Mouse (Mus musculus): Measurements from ENCODE around the gene Gm11444. TPM values are rescaled to one million over a fixed set of nuclear protein-coding genes. Genes with fewer than 3 reads are reported as not detected.

Gm11444 gene
- total RNA-seq (2021) = not detected in 2 replicates
- long read RNA-seq, experiment 1 = 0 reads
- long read RNA-seq, experiment 2 = 0 reads

- no peak for DNase-seq
Observed at GRCm38 (mm10) chr11:85850233-85850632, at the start of gene Gm11444. Gm11444 (minus strand) TSS chr11:85850333.

- DNase-seq = no peak
Observed at GRCm38 (mm10) chr11:85896335-85896985, 46.3 kb upstream of the Gm11444 start.

DNA sequence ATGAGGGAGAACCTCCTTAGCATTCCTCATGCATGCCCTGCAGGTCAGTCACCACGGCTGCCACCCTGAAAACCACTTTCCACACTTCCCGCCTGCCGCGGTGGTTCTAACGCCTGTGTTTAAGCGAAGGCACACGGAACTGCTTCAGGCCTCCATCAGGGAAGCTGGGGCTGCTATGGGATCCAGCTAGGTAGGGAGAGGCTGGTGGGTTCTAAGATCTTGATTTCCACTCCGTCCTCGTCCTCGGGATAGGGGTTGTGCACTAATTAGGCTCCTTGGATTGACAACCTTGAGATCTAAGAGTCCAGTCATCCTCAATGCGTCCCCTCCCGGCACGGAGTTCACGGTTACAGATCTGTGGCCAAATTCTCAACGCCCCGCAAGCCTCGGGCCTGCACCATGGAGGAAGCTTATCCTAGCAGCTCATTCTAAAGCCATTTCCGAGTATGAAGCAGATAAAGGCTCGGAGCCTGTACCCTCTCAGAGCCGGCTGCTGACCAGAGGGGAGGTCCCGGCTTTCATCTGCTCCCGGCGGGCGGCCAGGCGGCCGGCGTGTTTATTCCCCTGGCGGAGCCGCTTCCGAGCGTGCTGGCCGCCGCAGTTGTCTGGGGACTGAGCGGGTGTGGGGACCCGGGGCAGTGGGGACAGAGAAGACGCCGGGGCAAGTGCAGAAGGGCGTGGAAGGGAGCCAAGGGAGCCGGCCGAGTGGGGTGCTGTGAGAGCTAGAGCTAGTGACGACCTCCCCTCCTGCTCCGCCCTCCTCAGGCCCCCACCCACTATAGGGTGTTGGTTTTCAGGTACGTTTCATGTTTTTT, 44.8 kb upstream of the Gm11444 start:
- DNase-seq = peak; percentile 41

DNA sequence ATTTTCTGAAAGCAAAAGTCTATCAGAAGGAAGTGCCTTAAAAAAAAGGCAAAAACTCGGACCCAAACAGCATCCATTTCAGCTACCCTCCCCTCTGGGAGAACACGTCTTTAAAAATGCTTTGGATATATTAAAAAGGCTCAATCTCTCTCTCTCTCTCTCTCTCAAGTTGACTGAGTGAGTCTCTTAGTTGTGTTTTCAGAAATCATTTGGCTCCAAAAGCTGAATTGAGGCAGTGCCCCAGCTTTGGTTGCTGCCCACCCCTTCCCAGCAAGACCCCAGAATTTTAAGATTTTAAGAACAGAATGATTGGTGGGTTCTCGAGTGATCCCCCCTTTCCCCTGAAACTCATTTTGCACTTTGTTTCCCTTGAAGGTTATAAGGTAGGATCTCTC, 44.0 kb upstream of the Gm11444 start:
- DNase-seq = no peak

DNA sequence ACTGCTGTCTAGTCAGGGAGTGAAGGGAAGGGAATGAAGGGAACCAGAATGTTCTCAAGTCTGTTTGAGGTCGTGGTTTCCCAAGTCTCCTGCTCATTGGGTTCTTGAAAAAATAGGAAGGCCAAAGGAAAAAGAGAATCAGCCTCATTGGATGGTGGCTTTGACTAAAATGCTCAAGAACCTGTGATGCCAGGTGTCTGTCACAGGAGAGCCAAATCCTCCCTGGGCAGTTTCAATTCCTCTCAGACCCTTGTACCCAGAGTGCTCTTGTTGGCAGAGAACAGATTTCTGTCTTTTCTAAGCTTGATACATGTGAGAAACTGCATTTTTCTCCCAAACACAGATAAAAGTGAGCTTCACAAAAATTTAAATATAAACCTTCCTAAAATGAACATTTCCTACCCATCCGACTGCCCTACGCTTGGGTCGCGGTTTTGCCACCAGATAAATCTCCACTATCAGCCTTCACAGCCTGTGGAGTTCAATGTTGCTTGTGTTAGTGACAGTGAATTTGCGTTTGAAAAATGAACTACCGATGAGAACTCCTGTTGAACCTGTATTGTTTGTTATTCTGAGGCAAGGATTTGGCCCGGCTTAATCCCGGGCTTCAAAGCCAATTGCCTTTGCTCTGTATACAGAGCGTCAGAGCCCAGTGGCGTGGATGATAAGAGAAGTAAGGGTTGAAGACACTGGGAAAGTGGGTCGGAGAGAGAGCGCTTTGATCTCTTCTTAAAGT, 43.4 kb upstream of the Gm11444 start:
- no peak for DNase-seq

- DNase-seq = no peak
Observed at GRCm38 (mm10) chr11:85892771-85893170, 42.6 kb upstream of the Gm11444 start.

DNA sequence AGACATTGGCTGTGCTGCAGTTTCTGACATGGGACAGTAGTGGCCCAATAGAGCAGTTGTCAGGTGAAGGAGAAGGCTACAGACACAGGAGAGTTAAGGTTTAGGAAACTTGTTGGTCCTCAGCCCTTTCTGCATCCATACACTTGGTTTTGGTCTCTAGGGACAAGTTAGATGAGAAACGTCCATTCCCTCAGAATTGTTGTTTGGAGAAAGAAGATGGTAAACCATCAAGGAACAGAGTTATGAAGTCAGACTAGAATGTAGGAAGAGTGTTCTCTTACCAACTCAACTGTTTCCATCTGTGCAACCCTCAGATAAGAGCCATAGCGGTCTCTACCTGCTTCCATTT, 41.5 kb upstream of the Gm11444 start:
- no peak for DNase-seq

GRCm38 (mm10) chr11:85891010-85891691, 41.0 kb upstream of the Gm11444 start:
- DNase-seq = no peak

DNA sequence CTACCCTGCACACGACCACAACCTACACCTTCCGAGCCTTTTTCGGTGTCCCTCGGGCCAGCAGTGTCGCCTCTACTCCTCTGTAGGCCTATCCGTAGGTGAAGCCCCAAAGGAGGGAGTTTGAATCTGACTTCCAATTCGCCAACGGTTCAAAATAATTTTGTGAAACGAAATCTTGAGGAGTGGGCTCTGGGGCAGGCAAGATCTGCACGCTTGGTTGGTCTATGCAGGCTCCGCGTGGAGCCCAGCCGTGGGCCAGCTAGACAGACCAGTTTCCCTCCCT, 40.4 kb upstream of the Gm11444 start:
- no peak for DNase-seq

DNA sequence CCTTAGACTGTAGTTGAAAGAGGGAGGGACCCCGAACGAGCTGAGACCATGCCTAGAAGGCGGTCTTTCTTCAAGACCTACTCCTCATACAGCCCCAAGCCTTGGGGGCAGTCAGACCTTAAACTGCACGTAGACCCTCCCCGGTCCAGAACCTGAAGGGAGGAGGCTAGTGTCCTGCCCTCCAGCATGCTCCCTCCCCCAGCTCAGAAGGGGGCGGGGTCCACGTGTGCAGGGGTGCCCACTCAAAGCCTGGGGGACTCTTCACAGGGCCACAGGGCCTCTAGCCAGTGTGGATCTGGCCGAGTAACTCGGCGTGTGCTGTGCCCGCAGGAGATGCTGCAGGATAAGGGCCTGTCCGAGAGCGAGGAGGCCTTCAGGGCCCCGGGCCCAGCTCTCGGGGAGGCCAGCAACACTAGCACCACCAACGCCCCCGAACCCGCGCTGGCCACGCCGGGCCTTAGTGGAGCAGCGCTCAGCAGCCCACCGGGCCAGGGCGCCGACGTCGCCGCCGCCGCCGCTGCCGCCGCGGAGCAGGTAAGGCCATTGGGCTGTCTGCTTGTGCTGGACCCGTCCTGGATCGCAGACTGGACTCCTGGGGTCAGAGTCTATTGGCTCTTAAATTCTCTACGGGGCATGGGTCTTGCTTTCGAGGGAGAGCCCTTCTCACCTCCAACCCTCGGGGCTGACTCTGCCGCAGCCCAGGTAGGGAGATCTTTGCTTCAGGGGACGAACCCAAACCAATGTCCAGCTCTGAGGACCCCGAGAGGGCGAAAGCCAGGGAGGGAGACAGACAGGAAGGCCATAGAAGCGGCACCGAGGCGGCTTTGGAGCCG, 39.8 kb upstream of the Gm11444 start:
- no peak for DNase-seq

DNA sequence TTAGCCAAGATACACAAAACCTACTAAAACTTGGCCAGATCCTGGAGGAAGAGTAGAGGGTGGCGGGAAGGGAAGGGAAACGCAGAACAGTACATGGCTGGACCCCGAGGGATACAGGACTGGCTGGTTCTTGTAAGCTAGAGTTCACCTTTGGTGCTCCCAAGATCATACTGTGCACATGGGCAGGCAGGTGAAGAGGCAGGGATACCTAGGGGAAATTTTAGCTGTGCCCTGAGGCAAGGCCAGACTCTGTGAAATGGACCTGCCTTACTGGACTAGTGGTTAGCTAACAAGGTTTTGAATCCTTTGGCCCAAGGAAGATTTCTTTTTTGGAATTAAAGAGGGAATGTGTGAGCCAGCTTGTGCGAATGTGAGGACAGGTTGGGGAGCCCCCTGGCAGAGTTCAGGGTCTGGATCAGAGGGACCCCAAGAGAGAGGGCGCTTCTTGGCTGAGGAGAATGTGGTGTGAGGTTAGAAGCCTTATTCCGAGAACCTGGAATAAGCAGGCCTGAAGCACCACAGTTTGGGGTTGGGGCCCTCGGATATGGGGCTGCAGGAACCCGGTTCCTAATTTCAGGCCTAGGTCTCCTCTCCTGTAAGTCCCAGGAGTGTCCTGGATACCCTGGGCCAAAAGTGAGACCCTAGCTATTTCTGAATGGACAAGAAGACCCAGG, 39.1 kb upstream of the Gm11444 start:
- no peak for DNase-seq

- DNase-seq = no peak
Observed at GRCm38 (mm10) chr11:85888451-85888961, 38.4 kb upstream of the Gm11444 start.

DNA sequence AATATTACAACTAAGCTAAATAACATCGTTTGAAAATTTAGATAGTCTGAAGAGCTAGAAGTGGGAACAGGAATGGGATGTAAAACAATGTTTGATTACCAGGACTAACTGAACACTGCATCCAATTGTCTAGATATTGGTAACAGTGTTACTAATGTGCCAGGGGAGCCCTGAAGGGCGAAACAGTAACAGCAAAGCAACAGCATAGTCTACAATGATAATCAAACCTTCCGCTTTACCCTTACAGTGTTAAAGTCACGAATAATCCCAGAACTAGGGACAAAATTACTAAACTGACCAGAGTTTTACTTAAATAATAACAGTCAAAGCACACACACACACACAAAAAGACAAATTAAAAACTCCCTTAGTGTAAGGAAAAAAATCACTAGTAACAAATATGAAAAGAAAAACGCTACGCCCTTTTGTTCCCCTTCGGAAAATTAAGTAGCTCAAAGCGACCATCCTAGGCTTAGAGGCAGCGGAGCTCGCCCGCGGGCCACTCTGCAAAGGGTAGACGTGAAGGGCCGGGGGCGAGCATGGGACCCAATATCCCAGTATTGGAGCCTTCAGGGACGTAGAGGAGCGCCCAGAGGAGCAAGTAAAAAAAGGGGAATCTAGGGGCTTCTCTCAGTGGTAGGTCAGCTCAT, 37.8 kb upstream of the Gm11444 start:
- no peak for DNase-seq

- no peak for DNase-seq
Observed at GRCm38 (mm10) chr11:85887273-85887672, 37.1 kb upstream of the Gm11444 start.

GRCm38 (mm10) chr11:85886429-85886785, 36.3 kb upstream of the Gm11444 start:
- DNase-seq = no peak

- DNase-seq = no peak
Observed at GRCm38 (mm10) chr11:85885665-85886428, 35.7 kb upstream of the Gm11444 start, which contains the start of gene Tbx4. Tbx4 (plus strand) TSS chr11:85886422.

DNA sequence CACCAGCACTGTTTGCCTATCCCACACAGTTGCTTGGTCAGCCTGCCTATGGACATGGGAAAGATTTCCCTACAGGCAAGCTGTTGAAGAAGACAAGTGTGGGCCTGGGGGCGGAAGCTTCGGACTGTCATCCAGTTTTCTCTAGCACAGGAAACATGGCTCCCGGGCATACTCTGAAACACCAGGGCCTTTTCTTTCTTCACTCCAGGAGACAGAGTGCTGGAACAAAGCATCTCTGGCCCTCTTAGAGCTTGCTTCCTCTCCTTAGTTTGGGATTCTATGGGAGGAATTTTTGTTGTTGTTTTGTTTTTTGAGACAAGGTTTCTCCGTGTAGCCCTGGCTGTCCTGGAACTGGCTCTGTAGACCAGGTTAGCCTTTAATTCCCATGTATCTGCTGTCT, 34.4 kb upstream of the Gm11444 start:
- DNase-seq = no peak

DNA sequence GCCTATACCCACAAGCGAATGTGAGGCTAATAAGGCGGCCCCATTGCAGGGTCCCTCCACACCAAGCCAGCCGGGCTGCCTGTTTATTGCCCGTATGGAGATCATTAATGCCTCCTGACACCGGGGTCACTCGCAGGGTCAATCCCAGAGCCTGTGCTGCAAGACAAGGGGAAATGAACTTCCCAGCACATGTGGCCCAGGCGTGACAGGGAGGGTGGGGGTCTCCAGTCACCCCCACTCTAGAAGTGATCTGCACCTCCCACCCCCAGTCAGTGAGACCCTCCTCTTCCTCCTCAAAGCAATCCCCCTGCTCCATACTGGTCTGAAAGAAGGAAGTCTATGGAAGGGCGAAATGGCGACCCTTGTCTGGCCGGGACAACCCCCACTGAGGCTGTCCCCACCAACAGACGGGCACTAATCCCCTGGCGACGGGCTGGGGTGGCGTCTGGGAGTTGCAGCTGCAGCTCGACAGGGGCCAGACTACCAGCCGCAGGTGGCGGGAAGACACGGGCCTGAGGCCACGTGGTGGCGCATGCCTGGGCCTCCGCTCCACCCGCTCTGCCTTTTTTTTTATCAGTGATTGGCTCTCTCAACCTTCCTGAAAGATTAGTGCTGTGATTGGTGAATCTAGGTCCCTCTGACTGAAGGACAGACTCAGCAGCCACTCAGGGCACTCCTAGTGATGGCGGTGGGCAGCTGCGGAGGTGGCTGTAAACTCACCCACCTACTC, 26.1 kb upstream of the Gm11444 start:
- DNase-seq = no peak

GRCm38 (mm10) chr11:85864363-85864762, 14.2 kb upstream of the Gm11444 start:
- DNase-seq = peak; percentile 43
